Mouse (Mus musculus) lung, postnatal 36 days (tissue): ENCODE measurements at regions not wholly inside any gene's neighbourhood (a gene's known extent, or its start where the extent isn't known, plus 50 kb on each side); places are given as distances from the start of the nearest gene placed in this dataset.
A peak's percentile ranks its signal among the peaks of the same experiment; 100 is the strongest.

Source experiments
- DNase-seq: peaks from one replicate; pipeline ENCODE4 v3.0.0; 2022; ENCODE audit warnings: mixed read lengths

GRCm38 (mm10) chr4:95154377-95154776, 102.4 kb upstream of the Jun start:
- peak; percentile 40 for DNase-seq

- DNase-seq: no peak
Observed at GRCm38 (mm10) chr4:95155178-95155577, 103.2 kb upstream of the Jun start.

GRCm38 (mm10) chr4:95155796-95156195, 103.8 kb upstream of the Jun start:
- no peak for DNase-seq

GRCm38 (mm10) chr4:95156451-95157271, 104.6 kb upstream of the Jun start:
- DNase-seq: peak; percentile 90

- no peak for DNase-seq
Observed at GRCm38 (mm10) chr4:95157653-95158430, 105.8 kb upstream of the Jun start.

DNA sequence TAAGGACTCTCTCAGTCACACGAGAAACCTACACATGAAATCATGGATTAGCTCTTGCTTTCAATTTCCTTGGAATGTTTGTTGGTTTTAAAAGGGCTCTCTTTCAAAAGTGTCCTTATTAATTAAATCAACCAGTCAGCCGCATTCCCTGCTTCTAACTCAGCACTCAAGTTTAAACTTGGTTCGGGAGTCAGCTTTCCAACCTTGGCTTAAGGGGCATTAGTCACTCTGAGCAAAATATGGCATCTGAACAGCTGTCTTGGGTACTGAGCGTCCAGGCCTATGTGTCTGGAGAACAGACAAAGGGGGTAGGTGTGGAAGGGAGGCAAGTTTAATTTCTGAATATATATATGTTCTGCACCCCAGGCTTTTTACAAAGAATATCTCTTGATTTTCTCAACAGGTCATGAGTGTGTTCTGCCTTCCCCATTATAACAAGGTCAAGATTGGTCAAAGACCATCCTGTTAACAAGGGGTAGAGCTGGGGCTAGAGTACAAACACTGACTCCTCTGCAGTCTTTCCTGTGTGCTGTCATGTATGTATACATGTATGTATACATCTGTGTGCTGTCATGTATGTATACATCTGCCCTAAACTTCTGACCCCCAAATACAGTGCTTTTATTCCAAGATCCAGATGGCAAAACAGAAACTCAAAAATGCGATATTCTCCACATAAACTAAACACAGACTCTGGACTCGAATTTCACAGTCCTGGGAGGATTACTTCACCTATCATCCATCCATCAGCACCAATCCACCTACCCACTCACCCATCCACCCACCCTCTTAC, 106.8 kb upstream of the Jun start:
- no peak for DNase-seq

- DNase-seq: no peak
Observed at GRCm38 (mm10) chr4:95159821-95160220, 107.8 kb upstream of the Jun start.

DNA sequence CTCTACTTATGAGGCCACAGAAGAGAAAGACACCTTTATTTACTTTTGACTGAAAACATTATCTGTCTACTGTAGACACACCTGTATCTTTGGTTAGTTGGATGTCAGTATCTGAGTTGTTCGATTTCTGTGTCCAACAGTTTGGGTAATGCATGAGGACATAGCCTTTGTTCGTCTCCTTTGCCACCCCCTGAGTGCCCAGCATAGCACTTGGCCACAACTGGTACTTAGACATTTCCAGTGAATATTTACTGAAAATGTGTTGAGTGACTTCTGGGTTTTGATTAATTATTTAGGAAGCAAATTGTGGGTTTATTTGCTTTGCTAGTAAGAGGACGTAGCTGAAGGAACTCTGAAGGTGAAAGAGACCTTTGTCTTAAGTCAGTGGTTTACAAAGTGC, 108.4 kb upstream of the Jun start:
- no peak for DNase-seq

DNA sequence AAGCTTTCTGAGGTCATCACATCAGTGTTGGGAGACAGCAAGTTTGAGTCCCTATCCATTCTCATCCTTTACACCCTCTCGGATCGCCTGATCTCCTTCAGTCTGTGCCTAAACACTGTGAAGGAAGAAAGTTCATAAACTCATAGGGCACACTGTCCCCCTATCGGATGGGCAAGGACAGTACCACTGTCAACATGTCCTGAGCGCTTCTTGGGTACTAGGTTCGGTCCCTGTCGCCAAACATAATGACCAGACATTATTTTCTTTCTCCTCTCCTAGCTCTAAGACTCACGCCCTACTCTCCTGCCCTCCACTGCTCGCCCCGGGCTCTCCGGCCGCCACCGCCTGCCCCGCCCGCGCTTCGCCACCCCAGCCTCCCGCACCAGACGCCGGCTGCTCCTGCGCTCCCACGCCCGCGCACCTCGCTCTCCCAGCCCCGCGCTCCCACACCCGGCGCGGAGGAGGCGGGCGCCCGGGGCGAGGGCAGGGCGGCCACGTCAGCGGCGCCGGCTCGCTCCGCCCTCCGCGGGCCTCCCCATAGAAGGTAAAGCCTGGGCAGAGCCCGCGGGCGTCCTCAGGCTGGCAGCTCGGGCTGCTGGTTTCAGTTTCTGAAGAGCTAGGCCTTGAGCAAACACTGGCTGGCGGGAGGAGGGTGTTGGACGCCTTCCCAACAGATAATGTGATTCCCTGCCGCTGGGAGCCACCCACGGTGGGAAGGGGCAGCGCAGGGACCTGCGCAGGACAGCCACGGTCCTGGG, 109.1 kb upstream of the Jun start:
- DNase-seq: peak; percentile 98

DNA sequence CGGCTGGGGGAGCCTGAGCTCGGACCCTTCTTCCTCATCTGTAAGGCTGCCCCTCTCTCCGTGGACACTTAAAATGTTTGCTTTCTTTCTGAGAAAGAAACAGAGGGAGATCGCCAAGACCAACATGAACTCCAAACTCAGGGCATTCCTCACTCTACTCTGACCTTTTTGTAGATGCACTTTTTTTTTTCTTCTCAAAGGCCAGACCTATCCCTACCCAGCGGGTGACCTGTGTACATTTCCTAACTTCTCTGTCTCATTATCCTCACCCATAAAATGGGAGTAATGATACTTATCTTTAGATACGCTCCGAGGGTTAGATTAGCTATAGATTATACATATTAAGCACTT, 109.6 kb upstream of the Jun start:
- DNase-seq: no peak

DNA sequence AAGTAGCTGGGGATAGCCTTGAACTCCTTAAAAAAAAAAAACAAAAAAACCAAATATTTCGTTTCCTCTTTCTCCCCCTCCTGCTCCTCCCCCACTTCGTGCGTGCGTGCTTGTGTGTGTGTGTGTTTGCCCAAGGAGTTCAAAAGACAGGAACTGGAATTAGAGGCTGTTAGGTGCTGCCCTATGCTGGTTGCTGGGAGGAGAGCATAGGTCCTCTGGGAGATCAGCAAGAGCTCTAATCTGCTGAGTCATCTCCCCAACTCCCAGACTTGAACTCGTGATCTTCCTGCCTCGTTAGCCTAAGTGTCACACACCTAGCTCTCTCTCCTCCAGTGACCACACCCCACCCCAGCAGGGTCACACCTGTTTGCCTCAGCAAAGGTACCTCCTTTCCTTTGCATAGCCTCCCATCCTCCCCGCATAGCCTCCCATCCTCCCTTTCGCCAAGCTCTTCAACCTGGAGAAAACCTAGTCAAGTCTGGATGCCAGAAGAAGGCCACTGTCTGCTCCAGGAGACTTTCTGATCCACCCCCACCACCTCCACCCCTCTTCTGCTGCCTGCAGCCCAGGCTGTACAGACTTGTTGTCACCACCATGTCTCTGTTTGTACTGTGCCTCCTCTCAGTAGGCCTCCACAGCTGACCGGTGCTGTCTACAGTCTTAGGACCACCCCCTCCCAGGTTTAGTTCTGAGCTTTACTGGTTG, 110.5 kb upstream of the Jun start:
- peak; percentile 43 for DNase-seq

GRCm38 (mm10) chr4:95163403-95163802, 111.4 kb upstream of the Jun start:
- DNase-seq: no peak

DNA sequence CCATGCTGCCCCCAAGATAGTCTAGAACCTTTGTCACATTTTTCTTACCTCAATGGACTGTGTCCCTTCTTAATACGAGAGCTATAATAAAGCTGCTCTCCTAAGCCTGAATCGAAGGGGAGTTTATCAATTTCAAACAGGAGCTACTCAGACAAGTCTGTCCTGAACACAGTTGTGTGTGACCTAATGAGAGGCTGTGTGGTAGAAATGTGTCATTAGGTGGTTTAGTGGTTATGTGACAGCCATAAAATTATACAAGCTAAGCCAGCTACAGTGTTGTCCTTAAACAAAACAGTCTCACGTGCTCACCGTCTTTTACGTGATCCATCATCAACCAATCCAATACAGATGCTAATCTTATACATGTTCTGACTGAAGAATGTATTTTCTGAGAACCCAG, 114.5 kb upstream of the Jun start:
- no peak for DNase-seq

DNA sequence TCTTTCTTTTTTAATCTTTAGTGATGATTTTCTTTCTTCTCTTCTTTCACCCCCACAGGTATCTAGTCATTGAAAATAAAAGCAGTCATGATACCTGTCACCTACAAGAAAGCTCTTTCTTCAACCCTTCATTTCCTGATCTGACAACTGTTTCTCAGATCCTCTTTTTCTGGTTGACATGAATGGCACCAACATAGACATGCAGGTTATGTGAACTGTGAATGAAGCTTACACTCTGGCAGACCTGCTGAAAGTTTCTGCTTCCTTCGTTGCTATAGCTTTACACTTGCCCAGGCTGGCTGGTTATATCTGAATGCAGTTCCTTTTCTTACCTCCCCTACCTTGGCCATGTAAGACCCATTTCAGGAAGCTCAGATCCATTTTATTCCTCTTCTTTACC, 115.2 kb upstream of the Jun start:
- DNase-seq: no peak

DNA sequence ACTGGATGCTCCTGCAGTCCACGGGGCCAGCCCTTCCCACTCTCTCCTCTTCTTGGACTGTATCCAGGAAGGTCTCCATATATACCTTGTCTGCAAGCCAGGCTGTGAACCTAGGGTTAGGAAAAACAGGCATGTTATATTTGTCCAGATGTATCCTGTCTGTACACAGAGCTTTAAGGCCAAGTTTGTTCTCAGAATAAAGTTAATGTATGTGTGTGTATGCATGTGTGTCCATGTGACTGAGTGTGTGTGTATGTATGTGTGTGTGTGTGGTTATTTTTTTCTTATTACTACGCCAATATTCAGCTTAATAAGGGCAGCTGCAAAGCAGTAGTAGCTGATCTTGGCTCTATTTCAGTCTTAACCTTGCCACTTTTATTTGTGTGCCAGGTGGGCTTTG, 117.7 kb upstream of the Jun start:
- no peak for DNase-seq

DNA sequence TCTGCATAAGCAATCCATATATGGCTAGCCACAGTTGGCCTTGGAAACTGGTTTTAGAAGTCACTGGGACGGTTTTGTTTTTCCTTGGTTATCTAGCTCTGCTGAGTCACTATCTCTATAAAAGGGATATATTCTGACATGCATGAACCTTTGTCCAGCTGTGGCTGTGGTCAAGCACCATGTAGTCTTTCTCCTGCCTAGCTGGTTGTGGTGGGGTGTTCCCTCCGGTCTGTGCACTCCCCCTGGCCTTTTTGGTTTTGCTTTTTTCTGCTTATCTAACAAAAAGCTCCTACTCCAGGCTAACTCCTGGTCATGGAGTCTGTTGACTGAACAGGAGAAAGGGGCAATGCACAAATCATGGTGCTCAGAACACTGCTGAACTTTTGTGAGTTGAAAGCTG, 125.7 kb upstream of the Jun start:
- DNase-seq: no peak

DNA sequence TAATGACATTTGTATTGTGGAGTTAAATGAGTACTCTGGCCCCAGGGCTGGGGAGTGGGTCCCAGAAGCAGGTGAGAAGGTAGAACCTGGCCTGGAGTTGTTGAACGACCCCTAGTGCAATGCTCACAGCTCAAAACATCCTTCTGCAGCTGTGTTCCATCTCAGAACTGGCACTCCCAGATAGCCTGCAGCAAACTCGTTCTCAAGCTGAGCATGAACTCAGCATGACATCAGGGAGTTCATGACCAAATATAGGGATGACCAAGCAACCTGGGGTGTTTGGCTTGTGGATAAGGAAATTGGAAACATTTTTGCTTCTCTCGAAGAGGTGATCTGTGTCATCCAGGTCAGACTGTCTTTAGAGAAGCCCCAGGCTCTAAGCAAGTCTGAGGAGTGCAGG, 126.4 kb upstream of the Jun start:
- no peak for DNase-seq

GRCm38 (mm10) chr4:95178900-95179299, 126.9 kb upstream of the Jun start:
- no peak for DNase-seq

- DNase-seq: no peak
Observed at GRCm38 (mm10) chr4:95180446-95180845, 128.4 kb upstream of the Jun start.

DNA sequence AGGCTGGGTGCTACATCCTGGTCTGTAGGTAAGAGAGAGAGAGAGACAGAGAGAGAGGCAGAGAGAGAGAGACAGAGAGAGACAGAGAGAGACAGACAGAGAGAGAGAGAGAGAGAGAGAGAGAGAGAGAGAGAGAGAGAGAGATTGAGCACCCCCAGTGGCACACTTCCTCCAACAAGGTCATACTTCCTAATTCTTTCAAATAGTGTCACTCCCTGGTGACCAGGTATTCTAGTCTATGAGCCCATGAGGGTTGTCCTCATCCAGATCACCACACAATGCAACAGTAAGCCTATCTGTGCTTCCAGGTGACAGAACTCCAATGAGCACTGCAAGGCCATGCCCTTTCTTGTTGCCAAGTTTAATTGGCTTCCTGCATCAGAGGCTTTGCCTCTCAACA, 129.0 kb upstream of the Jun start:
- DNase-seq: no peak

- DNase-seq: peak; percentile 18
Observed at GRCm38 (mm10) chr4:95184180-95184579, 132.2 kb upstream of the Jun start.
